Mouse (Mus musculus): ENCODE data around the gene 1110032A03Rik. TPM values are rescaled to one million over a fixed set of nuclear protein-coding genes. Genes with fewer than 3 reads are reported as not detected.
A peak's percentile ranks its signal among the peaks of the same experiment; 100 is the strongest.

Gene 1110032A03Rik
- polyA plus RNA-seq, 1 experiment from 2014 or later = 25.8 TPM

DNA sequence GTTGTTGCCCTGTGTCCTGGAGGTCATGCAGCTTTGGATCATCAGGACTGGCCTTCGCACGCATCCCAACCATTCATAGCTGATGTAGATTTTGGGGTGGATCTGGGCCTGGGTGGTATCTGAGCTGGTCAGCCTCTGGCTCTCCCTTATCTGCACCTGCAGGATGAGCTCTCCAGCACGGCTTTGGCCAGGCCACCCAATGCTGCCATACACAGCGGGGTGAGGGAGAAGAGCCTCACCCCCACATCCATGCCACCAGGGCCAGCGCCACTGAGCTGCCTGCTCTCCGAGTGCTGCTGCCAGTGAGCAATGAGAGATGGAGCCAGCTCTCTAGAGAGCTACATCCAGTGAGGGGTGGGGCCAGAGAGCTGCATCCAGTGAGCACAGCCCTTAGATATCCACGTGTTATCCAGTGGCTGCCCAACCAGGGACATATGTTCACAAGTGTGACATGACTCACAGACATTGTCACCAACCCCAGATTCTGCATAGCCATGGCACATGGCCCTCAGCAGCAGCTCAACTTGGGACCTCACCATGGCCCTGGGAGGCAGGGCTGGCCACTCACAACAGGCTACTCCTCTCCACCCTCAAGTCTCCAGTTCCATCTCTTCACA is 27.8 kb upstream of the 1110032A03Rik start:
- WGBS = 88% methylated on average over 7 of the region's 7 CpGs
- H3K36me3 ChIP-seq = peaks cover 83% of the 10 kb centered on the region
- H3K27me3 ChIP-seq (ENCODE audit: low read depth, poor library complexity, severe bottlenecking) = no peaks in the 10 kb centered on the region
- no peak for DNase-seq (ENCODE audit: low spot score)
- no peak overlapping the region for H3K27ac ChIP-seq
- no peaks in the 10 kb centered on the region for H3K9me3 ChIP-seq (replicated peaks)
- no peaks in the 10 kb centered on the region for H3K4me1 ChIP-seq
- no peak overlapping the region for H3K4me3 ChIP-seq

DNA sequence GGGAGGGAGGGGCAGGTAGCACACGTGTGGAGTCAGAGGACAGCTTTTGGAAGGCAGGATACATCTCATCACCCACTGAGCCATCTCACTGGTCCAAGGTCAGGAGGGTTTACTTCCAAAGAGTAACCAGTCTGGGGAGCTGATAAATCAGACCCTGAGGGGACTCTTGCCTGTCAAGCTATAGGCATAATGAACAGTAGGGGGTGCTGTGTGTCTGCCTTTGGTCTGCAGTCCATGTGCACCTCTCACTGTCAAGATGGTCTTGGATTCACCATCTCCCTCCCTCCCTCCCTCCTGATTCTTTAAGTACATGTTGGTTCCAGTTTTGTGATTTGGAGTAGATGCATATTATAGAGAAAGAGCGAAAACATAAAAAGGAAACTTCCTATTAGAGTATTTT is 25.7 kb upstream of the 1110032A03Rik start:
- no peaks in the 10 kb centered on the region for H3K27me3 ChIP-seq (ENCODE audit: low read depth, poor library complexity, severe bottlenecking)
- peaks cover 73% of the 10 kb centered on the region for H3K36me3 ChIP-seq
- H3K4me3 ChIP-seq = no peak overlapping the region
- 67% methylated on average over 2 of the region's 2 CpGs for WGBS
- H3K27ac ChIP-seq = no peak overlapping the region
- DNase-seq (ENCODE audit: low spot score) = peak; percentile 34
- H3K9me3 ChIP-seq (replicated peaks) = no peaks in the 10 kb centered on the region
- no peaks in the 10 kb centered on the region for H3K4me1 ChIP-seq

DNA sequence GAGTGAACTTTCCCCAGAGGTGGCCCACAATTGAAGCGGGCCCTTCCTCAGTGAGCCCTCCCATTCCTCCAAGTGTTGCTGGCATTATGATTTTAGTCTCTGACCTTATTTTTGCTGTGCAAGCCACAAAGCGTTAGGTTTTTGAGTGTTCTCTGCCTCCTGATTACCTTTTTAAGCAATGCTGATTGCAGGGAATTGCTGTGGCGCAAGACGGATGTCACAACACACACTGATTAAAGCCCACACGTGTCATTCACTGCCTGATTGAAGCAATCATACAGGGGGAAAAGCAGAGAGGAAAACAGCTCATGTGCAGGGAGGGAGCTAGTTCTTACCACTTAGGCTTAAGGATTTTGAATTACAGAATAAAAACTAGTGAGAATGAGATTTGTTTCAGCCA is 23.0 kb upstream of the 1110032A03Rik start:
- 87% methylated on average over 5 of the region's 5 CpGs for WGBS
- Histone ChIP-seq H3K27ac (no peak overlapping the region), H3K4me1 (no peaks in the 10 kb centered on the region), H3K27me3 (ENCODE audit: low read depth, poor library complexity, severe bottlenecking) (no peaks in the 10 kb centered on the region), H3K4me3 (no peak overlapping the region), H3K9me3 (replicated peaks) (no peaks in the 10 kb centered on the region), H3K36me3 (peaks cover 70% of the 10 kb centered on the region)
- DNase-seq (ENCODE audit: low spot score) = no peak

DNA sequence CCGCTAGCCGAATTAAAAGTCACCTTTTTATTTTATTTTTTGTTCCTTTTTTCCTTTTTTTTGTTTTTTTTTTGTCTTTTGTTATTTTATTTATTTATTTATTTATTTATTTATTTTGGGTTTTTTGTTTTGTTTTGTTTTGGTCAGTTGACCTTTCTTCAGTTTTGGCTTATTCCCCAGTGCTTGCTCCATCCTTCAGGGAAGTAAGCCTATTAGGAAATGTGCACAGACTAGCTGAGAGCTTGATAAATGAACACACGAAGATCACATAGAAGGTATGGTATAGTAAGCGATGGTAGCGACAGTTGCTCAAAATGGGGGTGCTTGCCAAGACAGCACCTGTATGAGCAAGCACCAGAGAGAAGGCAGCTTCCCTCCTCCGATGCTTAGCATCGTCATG is 22.3 kb upstream of the 1110032A03Rik start:
- Histone ChIP-seq H3K36me3 (peaks cover 66% of the 10 kb centered on the region), H3K27me3 (ENCODE audit: low read depth, poor library complexity, severe bottlenecking) (no peaks in the 10 kb centered on the region), H3K4me1 (no peaks in the 10 kb centered on the region), H3K9me3 (replicated peaks) (no peaks in the 10 kb centered on the region), H3K4me3 (no peak overlapping the region), H3K27ac (no peak overlapping the region)
- no peak for DNase-seq (ENCODE audit: low spot score)
- WGBS = 96% methylated on average over 7 of the region's 7 CpGs

DNA sequence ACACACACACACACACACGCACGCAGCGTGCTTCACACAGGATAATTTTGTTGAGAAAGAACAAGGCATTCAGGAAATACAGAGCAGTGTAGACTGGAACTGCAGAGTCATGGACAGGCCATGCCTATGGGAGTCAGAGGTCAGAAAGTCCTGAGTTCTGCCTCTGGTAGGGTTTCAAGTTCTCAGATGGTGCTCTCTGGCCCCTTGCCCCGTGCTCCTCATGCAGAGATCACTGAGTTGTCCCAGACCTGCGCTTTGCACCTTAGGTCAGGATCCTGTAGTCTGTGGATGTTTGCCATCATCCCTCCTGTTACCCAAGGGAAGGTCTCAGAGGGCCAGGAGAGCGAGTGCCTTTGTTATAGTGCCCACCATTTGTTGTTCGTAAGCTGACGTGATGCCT is 21.5 kb upstream of the 1110032A03Rik start:
- no peaks in the 10 kb centered on the region for H3K27me3 ChIP-seq (ENCODE audit: low read depth, poor library complexity, severe bottlenecking)
- no peaks in the 10 kb centered on the region for H3K9me3 ChIP-seq (replicated peaks)
- H3K36me3 ChIP-seq = peaks cover 66% of the 10 kb centered on the region
- DNase-seq (ENCODE audit: low spot score) = no peak
- WGBS = 90% methylated on average over 8 of the region's 8 CpGs
- H3K27ac ChIP-seq = no peak overlapping the region
- H3K4me1 ChIP-seq = no peaks in the 10 kb centered on the region
- no peak overlapping the region for H3K4me3 ChIP-seq

DNA sequence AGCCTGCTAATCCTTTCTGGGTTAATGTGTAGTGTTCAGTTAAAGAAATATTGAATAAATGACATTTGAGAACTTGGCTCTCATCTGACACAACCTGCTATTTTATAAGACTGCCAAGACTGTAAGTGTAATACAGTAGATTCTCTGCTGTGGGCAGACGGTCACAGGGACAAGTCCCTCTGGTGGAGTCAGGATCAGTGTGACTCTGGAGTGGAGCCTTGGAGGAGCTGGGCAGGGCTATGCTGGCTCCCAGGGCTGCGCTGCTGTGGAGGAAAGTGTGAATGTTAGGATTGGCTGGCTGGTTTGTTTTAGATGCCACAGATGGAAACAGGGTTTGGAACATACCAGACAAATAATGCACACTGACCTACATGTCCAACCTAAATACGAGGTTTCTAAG is 19.9 kb upstream of the 1110032A03Rik start:
- no peaks in the 10 kb centered on the region for H3K27me3 ChIP-seq (ENCODE audit: low read depth, poor library complexity, severe bottlenecking)
- no peaks in the 10 kb centered on the region for H3K4me1 ChIP-seq
- no peak overlapping the region for H3K4me3 ChIP-seq
- WGBS = 90% methylated on average over 3 of the region's 3 CpGs
- H3K36me3 ChIP-seq = peaks cover 65% of the 10 kb centered on the region
- H3K27ac ChIP-seq = no peak overlapping the region
- H3K9me3 ChIP-seq (replicated peaks) = no peaks in the 10 kb centered on the region
- DNase-seq (ENCODE audit: low spot score) = no peak

DNA sequence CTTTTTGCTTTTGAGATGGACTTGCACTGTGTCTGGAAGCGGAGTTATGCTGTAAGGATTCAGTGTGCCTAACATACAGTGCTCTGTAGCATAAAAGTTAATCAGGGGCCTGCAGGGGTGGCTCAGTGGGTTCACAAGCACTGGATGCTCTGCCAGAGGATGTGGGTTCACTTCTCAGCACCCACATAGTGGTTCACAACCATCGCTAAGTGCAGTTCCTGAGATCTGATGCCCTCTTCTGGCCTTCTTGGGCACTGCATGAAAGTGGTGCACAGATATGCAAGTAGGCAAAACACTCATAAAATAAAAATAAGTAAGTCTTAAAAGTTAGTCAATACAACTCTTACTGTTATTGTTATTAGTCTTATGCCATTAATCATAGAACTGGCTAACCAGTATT is 6.8 kb upstream of the 1110032A03Rik start:
- H3K4me3 ChIP-seq = no peak overlapping the region
- peaks cover 97% of the 10 kb centered on the region for H3K36me3 ChIP-seq
- DNase-seq (ENCODE audit: low spot score) = peak; percentile 49
- WGBS = 77% methylated on average over 2 of the region's 2 CpGs
- H3K27ac ChIP-seq = no peak overlapping the region
- H3K27me3 ChIP-seq (ENCODE audit: low read depth, poor library complexity, severe bottlenecking) = no peaks in the 10 kb centered on the region
- H3K4me1 ChIP-seq = no peaks in the 10 kb centered on the region
- no peaks in the 10 kb centered on the region for H3K9me3 ChIP-seq (replicated peaks)

DNA sequence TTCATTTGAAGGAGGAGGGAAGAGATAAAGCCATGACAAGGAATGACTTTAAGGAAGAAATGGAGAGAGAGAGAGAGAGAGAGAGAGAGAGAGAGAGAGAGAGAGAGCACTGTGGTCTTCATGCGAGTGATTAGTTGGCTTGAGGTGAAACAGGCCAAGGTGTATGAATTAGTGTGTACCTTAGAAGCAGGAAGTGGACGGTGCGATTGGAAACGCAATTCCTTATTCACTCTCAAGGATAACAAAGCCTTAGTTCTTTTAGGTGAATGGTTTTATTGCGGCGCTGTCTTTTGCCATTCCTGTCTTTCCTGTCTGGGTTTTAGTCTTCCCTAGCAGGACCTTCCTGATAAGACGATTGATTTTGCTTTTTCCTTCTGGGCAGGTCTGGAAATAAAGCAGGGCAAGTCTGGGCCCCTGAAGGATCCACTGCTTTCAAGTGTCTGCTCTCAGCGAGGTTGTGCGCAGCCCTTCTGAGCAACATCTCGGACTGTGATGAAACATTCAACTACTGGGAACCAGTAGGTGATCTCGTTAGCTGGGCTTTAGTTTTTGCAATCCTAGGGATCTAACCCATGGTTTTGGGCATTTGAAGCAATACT is 941 bp upstream of the 1110032A03Rik start:
- DNase-seq (ENCODE audit: low spot score) = no peak
- H3K27me3 ChIP-seq (ENCODE audit: low read depth, poor library complexity, severe bottlenecking) = no peaks in the 10 kb centered on the region
- peak overlapping the region; percentile 96; the same call in 1 of the 2 replicates for H3K27ac ChIP-seq
- no peaks in the 10 kb centered on the region for H3K9me3 ChIP-seq (replicated peaks)
- peak overlapping the region; percentile 90 for H3K4me3 ChIP-seq
- 65% methylated on average over 11 of the region's 11 CpGs for WGBS
- peaks cover 21% of the 10 kb centered on the region for H3K4me1 ChIP-seq
- peaks cover 53% of the 10 kb centered on the region for H3K36me3 ChIP-seq

DNA sequence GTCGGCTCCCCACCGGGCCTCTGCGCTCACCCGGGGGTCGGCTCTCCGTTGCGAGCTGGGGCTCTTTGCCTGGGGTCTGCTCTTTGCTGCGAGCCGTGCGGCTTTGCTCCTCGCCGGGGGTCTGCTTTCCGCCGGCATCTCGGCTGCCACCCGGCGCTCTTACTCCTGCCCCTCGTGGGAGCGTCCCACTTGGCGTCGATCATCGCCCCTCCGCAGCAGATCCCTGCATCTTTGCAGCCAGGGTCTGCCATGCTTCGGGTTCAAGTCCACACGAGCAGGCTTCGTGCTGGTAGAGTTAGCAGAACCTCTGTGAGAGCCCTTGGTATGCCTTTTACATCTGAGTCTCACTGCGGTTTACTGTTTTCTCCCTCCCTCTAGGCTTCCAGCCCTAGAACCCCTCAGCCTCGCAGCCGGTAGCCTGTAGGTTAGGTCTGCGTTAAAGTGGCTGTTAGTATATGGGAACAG is 374 bp upstream of the 1110032A03Rik start:
- no peaks in the 10 kb centered on the region for H3K9me3 ChIP-seq (replicated peaks)
- no peaks in the 10 kb centered on the region for H3K27me3 ChIP-seq (ENCODE audit: low read depth, poor library complexity, severe bottlenecking)
- under 1% methylated on average over 30 of the region's 30 CpGs for WGBS
- peak overlapping the region; percentile 90 for H3K4me3 ChIP-seq
- peak overlapping the region; percentile 96 for H3K27ac ChIP-seq
- DNase-seq (ENCODE audit: low spot score) = no peak
- peaks cover 51% of the 10 kb centered on the region for H3K36me3 ChIP-seq
- H3K4me1 ChIP-seq = peaks cover 21% of the 10 kb centered on the region

DNA sequence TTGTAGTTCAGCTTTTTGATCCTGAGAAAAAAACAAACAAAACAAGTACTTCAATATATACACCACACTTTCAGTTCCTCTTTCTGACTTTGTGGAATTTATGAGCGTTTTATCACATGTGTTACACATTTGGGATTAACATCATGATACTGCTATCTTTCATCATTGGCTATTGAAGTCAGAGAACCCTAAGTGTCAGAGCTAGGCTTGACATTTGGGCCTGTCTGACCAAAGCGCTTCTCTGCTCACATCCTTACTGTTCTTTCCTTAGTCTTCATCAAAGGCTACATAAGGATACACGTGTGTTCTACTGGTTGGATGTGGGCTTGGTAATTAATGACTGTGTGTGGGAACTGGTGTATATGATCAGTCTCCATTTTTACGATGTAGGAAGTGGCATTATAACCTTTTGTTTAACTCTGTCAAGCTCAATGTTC is 1.3 kb downstream of the 1110032A03Rik start:
- no peak for DNase-seq (ENCODE audit: low spot score)
- Histone ChIP-seq H3K27me3 (ENCODE audit: low read depth, poor library complexity, severe bottlenecking) (no peaks in the 10 kb centered on the region), H3K9me3 (replicated peaks) (no peaks in the 10 kb centered on the region), H3K27ac (no peak overlapping the region), H3K4me1 (peaks cover 24% of the 10 kb centered on the region), H3K36me3 (peaks cover 36% of the 10 kb centered on the region), H3K4me3 (no peak overlapping the region)
- 76% methylated on average over 4 of the region's 4 CpGs for WGBS

DNA sequence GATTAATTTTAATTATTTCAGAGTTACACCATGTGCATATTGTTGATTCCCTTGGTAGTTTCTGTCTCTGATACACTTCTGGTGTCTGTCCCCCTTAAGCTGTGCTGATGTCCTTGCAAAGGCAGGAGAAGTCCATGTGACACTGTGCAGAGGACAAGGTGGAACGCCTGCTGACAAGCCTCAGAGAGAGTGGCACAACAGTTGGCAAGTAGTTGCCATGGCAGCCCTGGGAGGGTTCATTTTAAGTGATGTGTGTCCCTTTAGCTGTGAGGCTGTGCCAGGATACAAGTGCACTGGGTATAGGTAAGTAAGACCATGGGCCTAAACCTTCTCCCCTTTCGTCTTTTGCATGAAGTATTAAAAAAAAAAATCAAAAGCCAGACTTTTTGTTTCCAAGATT is 5.3 kb downstream of the 1110032A03Rik start:
- Histone ChIP-seq H3K27ac (no peak overlapping the region), H3K4me1 (peaks cover 27% of the 10 kb centered on the region), H3K36me3 (peaks cover 16% of the 10 kb centered on the region), H3K4me3 (no peak overlapping the region), H3K27me3 (ENCODE audit: low read depth, poor library complexity, severe bottlenecking) (no peaks in the 10 kb centered on the region), H3K9me3 (replicated peaks) (no peaks in the 10 kb centered on the region)
- 97% methylated on average over 2 of the region's 2 CpGs for WGBS
- no peak for DNase-seq (ENCODE audit: low spot score)

DNA sequence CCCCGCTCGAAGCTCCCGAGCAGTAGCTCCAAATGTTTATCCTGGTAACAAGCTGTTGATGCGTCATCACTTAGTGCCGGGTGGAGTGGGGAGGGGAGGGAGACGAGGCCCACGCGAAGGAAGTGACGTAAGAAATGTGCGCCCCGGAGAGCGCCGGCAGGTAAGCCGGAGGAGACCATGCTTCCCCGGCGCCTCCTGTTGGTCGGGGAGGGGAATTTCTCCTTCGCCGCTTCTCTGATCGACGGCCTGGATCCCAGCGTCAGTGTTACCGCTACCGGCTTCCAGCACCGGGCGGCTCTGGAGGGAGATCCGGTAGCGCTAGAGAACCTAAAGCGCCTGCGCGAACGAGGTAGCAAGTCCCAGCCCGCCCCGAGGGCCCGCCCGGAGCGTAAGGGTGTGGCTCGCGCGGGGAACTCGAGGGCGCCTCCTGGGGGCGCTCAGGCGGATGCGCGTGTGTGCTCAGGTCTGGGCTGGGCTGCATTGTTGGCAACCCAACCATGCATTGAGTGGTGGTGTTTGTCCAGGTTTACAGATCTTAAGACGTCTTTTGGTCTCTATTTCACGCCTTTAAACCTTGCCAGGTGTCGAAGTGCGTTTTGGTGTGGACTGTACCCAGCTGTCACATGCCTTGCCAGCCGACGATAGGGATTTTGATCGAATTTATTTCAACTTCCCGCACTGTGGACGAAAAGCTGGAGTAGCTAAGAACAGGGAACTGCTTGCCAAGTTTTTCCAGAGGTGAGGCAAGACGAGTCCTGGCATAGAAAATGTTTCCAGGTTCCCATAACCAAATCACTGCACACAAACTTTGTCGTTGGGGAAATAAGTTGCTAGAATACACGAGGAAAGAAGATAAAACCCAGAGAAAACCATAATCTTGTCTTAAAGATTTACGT is 7.0 kb downstream of the 1110032A03Rik start, which contains the start of gene Fdxacb1:
Fdxacb1 (plus strand) TSS at position 130 of the 896 bp plus-strand sequence.
- Histone ChIP-seq H3K36me3 (peaks cover 16% of the 10 kb centered on the region), H3K4me1 (peaks cover 16% of the 10 kb centered on the region), H3K4me3 (peak within 1 kb of the TSS; percentile 61), H3K27ac (peak within 1 kb of the TSS; percentile 94), H3K9me3 (replicated peaks) (no peaks in the 10 kb centered on the region), H3K27me3 (ENCODE audit: low read depth, poor library complexity, severe bottlenecking) (no peaks in the 10 kb centered on the region)
- peak; percentile 98 for DNase-seq (ENCODE audit: low spot score)
- 5% methylated on average over 59 of the region's 59 CpGs for WGBS

All from limb, embryonic 10.5 days (tissue).